Comparison of ENCODE assay signal across 15 mouse cellular contexts in the genomic region with DNA sequence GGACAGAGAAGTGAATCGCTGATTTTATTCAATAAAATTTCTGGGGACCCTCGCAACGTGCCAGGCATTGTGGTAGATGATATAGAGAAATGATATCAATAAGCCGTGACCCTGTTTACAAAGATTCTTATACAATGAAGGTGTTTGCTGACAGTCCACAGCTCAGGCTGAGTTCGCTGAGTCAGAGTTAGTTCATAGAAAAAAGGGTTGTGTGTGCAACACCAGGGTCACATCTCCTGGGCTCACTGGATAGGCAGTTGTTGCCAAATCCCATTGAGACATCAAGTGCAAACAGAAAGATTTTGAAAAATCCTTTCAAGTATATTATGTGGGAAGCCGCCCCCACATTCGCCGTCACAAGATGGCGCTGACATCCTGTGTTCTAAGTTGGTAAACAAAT. TPM values are rescaled to one million over a fixed set of nuclear protein-coding genes. Genes with fewer than 3 reads are reported as not detected.
DNase-seq lines count a peak whose midpoint lies in the region.
"Had no signal": no experiment of that assay in that cellular context is flagged by ENCODE, and none has a peak within 500 bp of the region (broad histone marks: within the 10 kb centered on the region; RNA-seq: fewer than 3 reads in every experiment).

No protein-coding gene starts in this region.

- DNase-seq in adrenal gland, adult (ENCODE audit: inconsistent age in 2 of 2, low spot score in 1 of 2): peak; percentile 32 to 82
- DNase-seq in adrenal gland, postnatal 25 days: no peak
- DNase-seq in kidney, adult 18-20 months: peak; percentile 2
- DNase-seq in kidney, postnatal 4 days: no peak
- DNase-seq in lung, postnatal 25 days (ENCODE audit: low spot score): peak; percentile 34
- DNase-seq in lung, postnatal 4 days: no peak
- peak; percentile 44 for DNase-seq in adrenal gland, postnatal 14 days
- no peak for DNase-seq in gastrocnemius, postnatal 10 days
- DNase-seq: cerebellum, adult 11-12 months; cerebellum, adult 9-10 months; cerebellum, postnatal 25 days; gastrocnemius, postnatal 14 days; heart, postnatal 36 days had no signal

RNA-seq across cellular contexts. Expression of gene Fmo1, which starts 26.2 kb away (rescaled TPM):
- 245 and 265 TPM in 2 replicates for total RNA-seq in adrenal gland, postnatal 25 days (2021)
- 264 and 295 TPM in 2 replicates for total RNA-seq in adrenal gland, postnatal 14 days (2021)
- 10 to 100 TPM; 24.5 to 26.8 TPM for total RNA-seq in gastrocnemius, postnatal 10 days (2021)

RNA-seq across cellular contexts. Expression of gene Fmo4, which starts 26.4 kb away (rescaled TPM):
- total RNA-seq in adrenal gland, postnatal 25 days (2021): 0.70 and 0.71 TPM in 2 replicates
- total RNA-seq in adrenal gland, postnatal 14 days (2021): 0.86 and 3.1 TPM in 2 replicates
- under 1 TPM in 1 of 2 experiments, not detected in 1; 0.14 TPM for total RNA-seq in gastrocnemius, postnatal 10 days (2021)
- total RNA-seq: heart, adult 8-10 months; MEL had no signal

RNA-seq across cellular contexts. Expression of gene Fmo2, which starts 58.3 kb away (rescaled TPM):
- total RNA-seq in adrenal gland, postnatal 25 days (2021): 20.9 and 31.5 TPM in 2 replicates
- total RNA-seq in adrenal gland, postnatal 14 days (2021): 36.1 and 53.8 TPM in 2 replicates
- 1 to 10 TPM; 2.4 to 5.1 TPM for total RNA-seq in gastrocnemius, postnatal 10 days (2021)
- total RNA-seq: MEL had no signal

Comparison
In these comparisons a context has a peak if more than half of its experiments do, and no peak if none do; other contexts are left out.
1. DNase-seq: peak in adrenal gland, adult (2 of 2), kidney, adult 18-20 months (single experiment), lung, postnatal 25 days (single experiment) and adrenal gland, postnatal 14 days (single experiment); none in adrenal gland, postnatal 25 days (single experiment), kidney, postnatal 4 days (0 of 2), lung, postnatal 4 days (0 of 2) and gastrocnemius, postnatal 10 days (single experiment).